Mouse (Mus musculus): Measurements from ENCODE around the gene Rab4b. TPM values are rescaled to one million over a fixed set of nuclear protein-coding genes. Genes with fewer than 3 reads are reported as not detected.

Gene Rab4b
- total and polyA plus RNA-seq, 2 experiments from 2014 or later = 60.5 to 138 TPM

DNA sequence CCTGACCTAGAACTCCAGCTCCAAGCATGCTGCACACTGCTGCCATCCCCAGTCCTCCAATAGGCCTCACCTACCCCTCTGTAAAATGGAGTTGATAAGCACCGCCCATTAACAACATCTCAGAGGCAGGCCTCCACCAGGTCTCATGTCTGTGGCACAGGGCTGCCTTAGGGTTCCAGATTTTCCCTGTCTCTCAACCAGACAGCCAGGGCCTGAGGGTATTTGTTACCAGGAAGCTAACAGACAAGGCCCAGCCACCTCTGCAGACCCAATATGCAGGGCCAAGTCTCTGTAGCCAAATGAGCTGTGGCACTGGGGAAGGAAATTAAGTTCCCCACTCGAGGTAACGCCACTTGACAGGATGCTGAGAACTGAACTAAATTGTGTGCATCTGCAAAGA is 17.8 kb downstream of the Rab4b start:
- no peak for TF ChIP-seq CTCF (IDR thresholded peaks at IDR 0.05)
- Histone ChIP-seq H3K27ac (ENCODE audit: low read depth, low read length) (no peak overlapping the region), H3K9ac (replicated peaks; ENCODE audit: low read length, poor library complexity, severe bottlenecking) (no peak overlapping the region), H3K27me3 (ENCODE audit: insufficient read depth, low read length) (no peaks in the 10 kb centered on the region), H3K36me3 (ENCODE audit: insufficient read depth, low read length) (peaks cover 25% of the 10 kb centered on the region), H3K9me3 (ENCODE audit: low read length) (no peaks in the 10 kb centered on the region), H3K4me2 (ENCODE audit: low read depth, low read length, poor library complexity, severe bottlenecking) (no peak overlapping the region), H3K4me3 (ENCODE audit: low read depth, low read length) (no peak overlapping the region), H3K4me1 (ENCODE audit: insufficient read depth, low read length) (peaks cover 29% of the 10 kb centered on the region)
- DNase-seq (ENCODE audit: low spot score) (no peak), ATAC-seq (ENCODE audit: low FRiP score) (no peak)
- WGBS = 93% methylated on average over 3 of the region's 3 CpGs

DNA sequence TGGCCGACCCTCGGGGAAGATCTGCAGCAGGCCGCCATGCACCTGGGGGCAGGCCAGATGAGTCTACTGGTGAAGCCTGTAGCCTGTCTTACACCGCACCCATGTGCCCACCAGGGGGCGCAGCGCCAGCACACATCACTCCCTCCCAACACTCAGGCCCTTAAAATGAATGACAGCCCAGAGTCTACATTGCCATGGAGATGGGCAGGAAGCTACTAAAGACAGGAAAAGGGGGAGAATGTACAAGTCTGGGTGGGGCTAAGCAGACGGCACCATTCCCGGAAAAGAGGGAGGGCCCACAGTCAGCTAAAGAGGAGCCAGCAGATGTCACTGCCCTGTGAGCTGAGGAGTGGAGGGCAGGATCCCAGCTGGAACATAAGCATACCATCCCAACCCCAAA is 18.8 kb downstream of the Rab4b start:
- H3K27ac ChIP-seq (ENCODE audit: low read depth, low read length) = 0 out of 2 replicates have a peak overlapping the region, but pooled peaks have one; percentile 18
- 20% methylated on average over 8 of the region's 8 CpGs for WGBS

DNA sequence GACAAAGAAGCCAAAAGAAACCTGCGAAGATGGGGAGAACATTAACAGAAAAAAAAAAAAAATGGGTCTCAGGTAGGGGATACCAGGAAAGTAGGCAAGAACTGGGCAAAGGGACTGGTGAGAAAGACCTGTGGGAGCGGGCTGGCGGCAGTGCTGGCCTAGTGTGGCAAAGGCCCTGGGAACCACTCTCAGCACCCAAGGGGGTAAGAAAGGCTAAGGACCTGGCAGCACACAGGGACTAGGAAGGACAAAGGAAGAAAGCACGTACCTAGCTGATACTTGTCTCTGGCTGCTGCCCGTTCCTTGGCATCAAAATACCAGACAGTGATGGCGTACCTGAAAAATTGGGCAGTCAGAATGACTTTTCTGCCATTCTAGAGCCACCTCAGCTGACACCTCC is 19.4 kb downstream of the Rab4b start:
- H3K9ac ChIP-seq (replicated peaks; ENCODE audit: low read length, poor library complexity, severe bottlenecking) = no peak overlapping the region
- no peak for ATAC-seq (ENCODE audit: low FRiP score)
- no peak for TF ChIP-seq CTCF (IDR thresholded peaks at IDR 0.05)
- 96% methylated on average over 6 of the region's 6 CpGs for WGBS
- H3K27me3 ChIP-seq (ENCODE audit: insufficient read depth, low read length) = no peaks in the 10 kb centered on the region
- no peak overlapping the region for H3K4me3 ChIP-seq (ENCODE audit: low read depth, low read length)
- peaks cover 18% of the 10 kb centered on the region for H3K4me1 ChIP-seq (ENCODE audit: insufficient read depth, low read length)
- no peak overlapping the region for H3K4me2 ChIP-seq (ENCODE audit: low read depth, low read length, poor library complexity, severe bottlenecking)
- no peak for DNase-seq (ENCODE audit: low spot score)
- peaks cover 20% of the 10 kb centered on the region for H3K36me3 ChIP-seq (ENCODE audit: insufficient read depth, low read length)
- H3K9me3 ChIP-seq (ENCODE audit: low read length) = no peaks in the 10 kb centered on the region
- H3K27ac ChIP-seq (ENCODE audit: low read depth, low read length) = no peak overlapping the region

More for the DNA sequence above, 18.8 kb downstream of the Rab4b start:
- H3K4me3 ChIP-seq (ENCODE audit: low read depth, low read length) = no peak overlapping the region
- no peak overlapping the region for H3K4me2 ChIP-seq (ENCODE audit: low read depth, low read length, poor library complexity, severe bottlenecking)
- H3K9me3 ChIP-seq (ENCODE audit: low read length) = no peaks in the 10 kb centered on the region
- H3K4me1 ChIP-seq (ENCODE audit: insufficient read depth, low read length) = peaks cover 22% of the 10 kb centered on the region
- no peak overlapping the region for H3K9ac ChIP-seq (replicated peaks; ENCODE audit: low read length, poor library complexity, severe bottlenecking)
- ATAC-seq (ENCODE audit: low FRiP score) (peak; percentile 89), DNase-seq (ENCODE audit: low spot score) (peak; percentile 94)
- H3K27me3 ChIP-seq (ENCODE audit: insufficient read depth, low read length) = no peaks in the 10 kb centered on the region
- peaks cover 25% of the 10 kb centered on the region for H3K36me3 ChIP-seq (ENCODE audit: insufficient read depth, low read length)
- peak; percentile 99 for TF ChIP-seq CTCF (IDR thresholded peaks at IDR 0.05)

DNA sequence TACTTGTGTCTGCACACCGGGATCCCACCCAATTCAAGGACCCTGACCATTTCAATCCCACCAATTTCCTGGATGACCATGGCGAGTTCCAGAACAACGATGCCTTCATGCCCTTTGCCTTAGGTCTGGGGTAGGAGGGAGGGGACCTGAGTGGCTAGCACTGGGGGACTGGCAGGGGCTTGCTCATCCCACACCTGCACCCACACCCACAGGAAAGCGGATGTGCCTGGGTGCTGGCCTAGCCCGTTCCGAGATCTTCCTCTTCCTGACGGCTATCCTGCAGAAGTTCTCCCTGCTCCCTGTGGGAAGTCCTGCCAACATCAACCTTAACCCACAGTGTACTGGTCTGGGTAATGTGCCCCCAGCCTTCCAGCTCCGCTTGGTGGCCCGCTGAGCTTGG is 20.5 kb downstream of the Rab4b start:
- TF ChIP-seq CTCF (IDR thresholded peaks at IDR 0.05) = no peak
- H3K4me2 ChIP-seq (ENCODE audit: low read depth, low read length, poor library complexity, severe bottlenecking) = no peak overlapping the region
- peaks cover 8% of the 10 kb centered on the region for H3K4me1 ChIP-seq (ENCODE audit: insufficient read depth, low read length)
- 96% methylated on average over 9 of the region's 9 CpGs for WGBS
- no peak for DNase-seq (ENCODE audit: low spot score)
- ATAC-seq (ENCODE audit: low FRiP score) = no peak
- H3K4me3 ChIP-seq (ENCODE audit: low read depth, low read length) = no peak overlapping the region
- H3K9ac ChIP-seq (replicated peaks; ENCODE audit: low read length, poor library complexity, severe bottlenecking) = no peak overlapping the region
- no peaks in the 10 kb centered on the region for H3K27me3 ChIP-seq (ENCODE audit: insufficient read depth, low read length)
- peaks cover 17% of the 10 kb centered on the region for H3K36me3 ChIP-seq (ENCODE audit: insufficient read depth, low read length)
- H3K27ac ChIP-seq (ENCODE audit: low read depth, low read length) = no peak overlapping the region
- no peaks in the 10 kb centered on the region for H3K9me3 ChIP-seq (ENCODE audit: low read length)

DNA sequence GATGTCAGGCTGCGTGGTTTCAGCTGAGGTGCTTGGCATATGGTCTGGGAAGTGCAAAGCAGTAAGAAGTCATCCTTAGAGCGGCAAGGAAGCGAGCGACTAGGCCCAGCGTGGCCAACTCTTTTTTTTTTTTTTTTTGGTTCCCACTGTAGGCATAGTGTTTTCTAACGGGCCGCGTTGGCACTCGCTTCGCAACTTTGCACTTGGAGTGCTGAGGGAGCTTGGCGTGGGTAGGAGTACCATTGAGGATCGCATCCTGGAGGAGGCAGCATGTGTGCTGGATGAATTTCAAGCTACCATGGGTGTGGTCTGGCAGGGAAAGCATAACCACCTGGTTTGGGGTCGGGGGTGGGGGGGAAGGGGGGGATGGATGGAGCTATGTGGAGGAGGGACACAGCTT is 22.7 kb downstream of the Rab4b start:
- no peaks in the 10 kb centered on the region for H3K9me3 ChIP-seq (ENCODE audit: low read length)
- TF ChIP-seq CTCF (IDR thresholded peaks at IDR 0.05) = no peak
- WGBS = 84% methylated on average over 13 of the region's 13 CpGs
- H3K27ac ChIP-seq (ENCODE audit: low read depth, low read length) = no peak overlapping the region
- H3K27me3 ChIP-seq (ENCODE audit: insufficient read depth, low read length) = no peaks in the 10 kb centered on the region
- H3K36me3 ChIP-seq (ENCODE audit: insufficient read depth, low read length) = peaks cover 17% of the 10 kb centered on the region
- DNase-seq (ENCODE audit: low spot score) (no peak), ATAC-seq (ENCODE audit: low FRiP score) (no peak)
- no peak overlapping the region for H3K4me3 ChIP-seq (ENCODE audit: low read depth, low read length)
- no peak overlapping the region for H3K4me2 ChIP-seq (ENCODE audit: low read depth, low read length, poor library complexity, severe bottlenecking)
- H3K4me1 ChIP-seq (ENCODE audit: insufficient read depth, low read length) = peaks cover 4% of the 10 kb centered on the region
- H3K9ac ChIP-seq (replicated peaks; ENCODE audit: low read length, poor library complexity, severe bottlenecking) = no peak overlapping the region

DNA sequence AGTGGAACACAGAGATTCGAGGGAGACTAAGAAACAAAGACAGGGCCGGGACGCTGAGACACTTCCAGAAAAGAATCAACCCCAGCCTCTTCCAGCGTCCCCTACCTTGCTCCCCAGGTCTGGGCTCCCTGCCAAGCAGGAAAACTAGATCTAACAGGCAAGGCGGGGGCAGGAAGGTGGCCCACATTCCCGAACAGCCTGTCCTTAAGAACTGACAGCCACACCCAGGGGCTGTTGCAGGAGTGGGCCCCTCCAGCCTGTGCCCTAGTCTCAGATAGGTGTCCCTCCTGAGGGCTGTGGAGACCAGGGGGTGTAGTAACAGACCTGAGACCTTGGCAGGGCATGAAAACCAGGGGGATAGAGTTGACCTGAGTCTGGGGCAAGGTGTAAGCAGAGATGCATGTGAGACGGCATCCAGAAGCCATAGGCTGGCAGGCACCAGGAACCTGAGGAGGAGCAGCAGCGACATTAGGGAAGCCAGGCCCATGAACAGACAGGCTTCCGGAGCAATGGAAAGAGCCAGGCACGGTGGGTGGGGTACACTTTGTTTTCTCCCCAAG is 25.4 kb downstream of the Rab4b start, which contains the start of gene Cyp2t4:
TSS of gene Cyp2t4 (plus strand) at position 510 of the 560 bp plus-strand sequence.
- DNase-seq (ENCODE audit: low spot score) (no peak), ATAC-seq (ENCODE audit: low FRiP score) (no peak)
- Histone ChIP-seq H3K36me3 (ENCODE audit: insufficient read depth, low read length) (peaks cover 9% of the 10 kb centered on the region), H3K27ac (ENCODE audit: low read depth, low read length) (no peak within 1 kb of the TSS), H3K27me3 (ENCODE audit: insufficient read depth, low read length) (no peaks in the 10 kb centered on the region), H3K9ac (replicated peaks; ENCODE audit: low read length, poor library complexity, severe bottlenecking) (no peak within 1 kb of the TSS), H3K4me1 (ENCODE audit: insufficient read depth, low read length) (no peaks in the 10 kb centered on the region), H3K9me3 (ENCODE audit: low read length) (no peaks in the 10 kb centered on the region), H3K4me3 (ENCODE audit: low read depth, low read length) (no peak within 1 kb of the TSS), H3K4me2 (ENCODE audit: low read depth, low read length, poor library complexity, severe bottlenecking) (no peak within 1 kb of the TSS)
- no peak for TF ChIP-seq CTCF (IDR thresholded peaks at IDR 0.05)
- WGBS = 79% methylated on average over 10 of the region's 10 CpGs

All from midbrain, postnatal 0 days (tissue).